Mouse (Mus musculus): ENCODE measurements around the gene Dbn1.

Dbn1 gene

DNA sequence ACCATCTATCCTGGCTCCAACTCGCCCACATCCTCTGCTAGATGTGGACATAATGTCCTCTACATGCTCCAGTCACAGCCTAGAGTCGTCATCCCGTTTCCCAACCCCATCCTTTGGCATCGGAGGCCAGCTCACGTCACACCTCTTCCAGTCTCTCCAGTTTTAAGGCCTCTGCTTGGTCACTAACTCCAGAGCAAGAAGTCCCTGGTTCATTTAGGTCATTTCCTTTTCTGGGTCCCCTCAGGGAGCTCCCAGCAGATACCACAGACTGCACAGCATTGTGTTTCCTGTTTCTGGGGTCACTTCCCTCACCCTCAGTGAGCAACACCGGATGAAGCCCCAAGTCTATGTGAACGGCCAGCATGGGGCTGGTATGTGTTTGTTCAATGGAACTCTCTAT, 8.9 kb downstream of the Dbn1 start:
- intact Hi-C loops (cut with DNase I): loop anchor here (2.0 kb wide), 1 partner anchor 36 kb away; no protein-coding TSS in a partner anchor

DNA sequence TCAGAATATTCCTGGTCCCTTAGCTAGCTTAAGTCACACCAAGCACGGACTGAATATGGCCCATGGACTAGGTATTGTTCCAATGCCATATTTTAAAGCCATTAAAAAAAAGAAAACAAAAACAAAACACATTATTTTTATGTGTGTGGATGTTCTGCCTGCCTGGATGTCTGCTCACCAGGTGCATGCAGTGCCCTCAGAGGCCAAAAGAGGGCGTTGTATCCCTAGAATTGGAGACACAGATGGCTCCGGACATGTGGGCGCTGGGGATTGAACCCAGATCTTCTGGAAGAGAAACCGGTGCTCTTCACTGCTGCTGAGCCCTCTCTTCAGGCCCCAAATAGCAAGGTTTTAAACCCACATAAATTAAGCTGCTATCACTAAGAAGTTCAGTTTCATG, 9.9 kb downstream of the Dbn1 start:
- intact Hi-C loops (cut with DNase I): loop anchor here (2.0 kb wide), 1 partner anchor 37 kb away; no protein-coding TSS in a partner anchor

DNA sequence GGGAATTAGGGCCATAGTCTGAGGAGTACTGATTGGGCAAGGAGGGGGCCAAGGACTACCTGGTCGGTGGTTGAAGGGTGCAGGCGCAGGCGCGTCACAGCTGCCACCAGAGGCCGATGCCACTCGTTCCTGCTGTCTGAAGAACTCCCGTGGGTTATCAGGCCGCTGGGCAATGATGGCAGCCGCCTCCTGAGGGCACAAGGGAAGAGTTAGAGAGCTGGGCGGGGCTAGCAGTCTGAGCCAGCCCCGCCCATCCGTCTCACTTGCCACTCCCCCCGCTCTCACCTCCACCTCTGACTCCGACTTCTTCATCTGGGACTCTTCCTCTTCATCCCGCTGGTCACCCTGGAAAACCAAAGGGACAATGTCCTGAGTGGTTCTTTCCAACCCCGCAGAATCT, 10.4 kb downstream of the Dbn1 start:
- intact Hi-C loops (cut with DNase I): no loop called here

DNA sequence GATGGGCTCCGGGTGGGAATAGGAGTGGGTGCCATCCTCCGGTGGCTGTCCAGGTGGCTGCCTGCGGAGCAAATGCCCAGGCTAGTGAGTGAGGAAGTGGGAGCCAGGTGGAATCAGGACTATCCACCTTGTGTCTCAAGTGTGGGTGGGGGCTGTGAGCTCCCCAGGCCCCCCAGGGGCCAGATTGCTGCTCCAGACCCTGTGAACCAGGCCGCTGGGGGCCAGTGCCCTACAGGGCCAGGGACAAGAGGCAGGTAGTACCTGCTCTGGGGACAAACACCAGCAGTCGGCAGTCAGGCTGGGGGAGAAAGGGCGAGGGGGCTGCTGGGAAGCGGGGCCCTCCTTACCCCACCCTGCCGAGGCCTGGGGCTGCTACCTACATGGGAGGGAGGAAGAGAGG, 11.7 kb downstream of the Dbn1 start:
- intact Hi-C loops (cut with DNase I): no loop called here

DNA sequence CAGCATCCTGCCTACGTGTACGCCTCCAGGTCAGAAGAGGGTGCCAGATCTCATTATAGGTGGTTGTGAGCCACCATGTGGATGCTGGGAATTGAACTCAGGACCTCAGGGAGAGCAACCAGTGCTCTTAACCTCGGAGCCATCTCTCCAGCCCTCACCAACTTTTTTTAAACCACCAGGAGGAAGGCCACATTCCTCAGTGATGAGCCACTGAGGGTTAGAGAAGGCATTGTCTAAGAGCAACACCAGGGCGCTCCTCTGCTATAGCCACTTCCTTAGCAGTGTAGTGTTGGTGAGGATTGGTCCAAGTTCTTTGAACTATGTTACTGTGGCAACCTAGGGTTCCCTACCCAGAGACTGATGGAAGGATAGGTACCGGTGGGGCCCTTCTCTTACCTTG, 12.2 kb downstream of the Dbn1 start:
- intact Hi-C loops (cut with DNase I): no loop called here

DNA sequence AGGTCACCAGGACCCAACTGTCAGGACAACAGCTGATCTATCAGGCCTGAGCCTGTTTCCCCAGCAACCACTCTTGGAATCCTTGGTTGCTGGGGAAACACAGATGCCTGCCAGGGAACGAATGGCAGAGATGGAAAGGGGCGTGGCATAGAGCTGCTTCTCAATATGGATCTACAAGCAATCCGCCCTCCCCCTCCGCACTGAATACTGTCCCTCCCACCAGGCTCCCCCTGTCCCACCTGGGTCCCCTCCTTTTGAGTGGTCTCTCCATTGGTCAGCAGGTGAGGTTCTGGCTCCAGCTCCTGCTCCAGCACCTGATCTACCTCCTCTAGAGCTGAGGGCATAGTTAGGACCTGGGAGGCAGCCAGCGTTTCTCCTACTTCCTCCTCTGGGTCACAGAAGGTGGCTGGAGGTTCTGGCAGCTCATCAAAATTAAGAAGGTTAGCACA, 13.3 kb downstream of the Dbn1 start:
- intact Hi-C loops (cut with DNase I): no loop called here

DNA sequence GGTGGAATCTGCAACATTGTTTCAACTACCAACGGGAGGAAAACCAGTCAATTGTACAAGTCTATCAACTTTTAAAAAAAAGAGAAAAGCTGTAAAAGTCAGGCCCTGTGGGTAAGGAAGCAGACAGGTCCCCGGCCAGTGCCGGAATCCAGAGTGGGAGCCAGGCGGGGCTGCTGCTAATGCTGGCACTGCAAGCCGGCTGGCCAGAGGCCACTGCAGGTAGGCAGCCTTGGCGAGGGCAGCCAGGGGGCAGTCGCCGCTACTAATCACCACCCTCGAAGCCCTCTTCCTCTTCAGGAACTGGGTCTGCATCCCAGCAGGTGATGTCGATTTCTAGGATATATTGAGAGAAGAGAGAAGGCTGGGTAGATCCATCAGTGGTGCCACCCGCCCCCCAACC, 13.9 kb downstream of the Dbn1 start:
- intact Hi-C loops (cut with DNase I): loop anchor here (2.0 kb wide), 1 partner anchor 43 kb away; no protein-coding TSS in a partner anchor

DNA sequence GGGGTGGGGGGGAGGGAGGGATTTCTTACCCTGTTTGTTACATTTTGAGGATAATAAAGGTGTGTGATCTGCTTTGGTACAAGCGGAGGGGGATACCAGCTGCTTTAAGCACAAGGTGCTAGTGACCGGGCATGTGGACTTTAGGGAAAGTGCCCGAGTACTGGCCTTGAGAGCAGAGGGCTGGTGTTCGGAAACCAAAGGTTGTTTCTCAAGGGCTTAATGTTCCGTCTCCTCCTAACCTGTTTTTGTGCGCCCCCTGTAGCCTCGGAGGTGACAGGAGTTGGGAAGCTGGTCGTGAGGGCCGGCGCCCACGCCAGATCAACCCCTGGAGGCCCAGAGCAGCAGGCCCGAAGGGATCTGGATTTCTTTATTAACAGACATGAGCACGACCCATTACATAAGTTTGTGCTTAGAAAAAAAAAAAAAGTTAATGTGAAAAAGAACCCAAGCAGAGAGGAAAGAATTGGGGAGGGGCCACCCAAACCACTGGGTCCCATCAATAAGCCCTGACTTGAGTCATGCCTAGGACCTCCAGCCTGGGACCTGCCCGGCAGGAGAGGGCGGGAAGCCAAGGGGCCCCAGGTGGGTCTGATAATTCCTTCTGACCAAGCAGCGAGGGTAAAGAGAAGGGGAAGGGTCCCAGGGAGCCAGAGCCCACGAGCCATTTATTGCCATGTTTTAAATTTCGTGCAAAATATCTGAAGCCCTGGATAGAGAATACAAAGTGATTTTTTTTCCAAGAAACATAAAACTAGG, 14.7 kb downstream of the Dbn1 start:
- intact Hi-C loops (cut with DNase I): loop anchor here (2.0 kb wide), 1 partner anchor 44 kb away; no protein-coding TSS in a partner anchor

DNA sequence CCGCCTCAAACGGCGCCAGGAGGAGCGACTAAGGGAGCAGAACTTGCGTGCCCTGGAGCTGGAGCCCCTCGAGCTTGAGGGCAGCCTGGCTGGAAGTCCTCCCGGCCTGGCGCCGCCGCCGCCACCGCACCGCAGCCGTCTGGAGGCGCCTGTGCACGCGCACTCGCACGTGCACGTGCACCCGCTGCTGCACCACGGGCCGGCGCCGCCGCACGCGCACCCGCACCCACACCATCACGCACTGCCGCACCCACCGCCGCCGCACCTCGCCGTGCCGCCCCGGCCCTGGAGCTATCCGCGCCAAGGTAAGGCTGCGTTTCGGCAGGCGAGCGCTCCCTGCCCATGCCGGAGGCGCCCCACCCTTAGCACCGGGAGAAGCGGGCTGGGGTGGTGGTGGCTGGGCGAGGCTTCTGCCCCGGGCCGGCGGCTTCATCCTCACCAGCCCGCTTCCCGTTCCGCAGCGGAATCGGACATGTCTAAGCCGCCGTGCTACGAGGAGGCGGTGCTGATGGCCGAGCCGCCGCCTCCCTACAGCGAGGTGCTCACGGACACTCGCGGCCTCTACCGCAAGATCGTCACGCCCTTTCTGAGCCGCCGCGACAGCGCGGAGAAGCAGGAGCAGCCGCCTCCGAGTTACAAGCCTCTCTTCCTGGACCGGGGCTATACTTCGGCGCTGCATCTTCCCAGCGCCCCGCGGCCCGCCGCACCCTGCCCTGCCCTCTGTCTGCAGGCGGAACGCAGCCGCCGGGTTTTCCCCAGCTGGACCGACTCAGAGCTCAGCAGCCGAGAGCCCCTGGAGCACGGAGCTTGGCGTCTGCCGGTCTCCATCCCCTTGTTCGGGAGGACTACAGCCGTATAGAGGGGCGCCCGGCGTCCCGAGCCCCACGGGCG, 15.5 kb downstream of the Dbn1 start:
- intact Hi-C loops (cut with DNase I): loop anchor here (2.0 kb wide), 1 partner anchor 44 kb away; no protein-coding TSS in a partner anchor

DNA sequence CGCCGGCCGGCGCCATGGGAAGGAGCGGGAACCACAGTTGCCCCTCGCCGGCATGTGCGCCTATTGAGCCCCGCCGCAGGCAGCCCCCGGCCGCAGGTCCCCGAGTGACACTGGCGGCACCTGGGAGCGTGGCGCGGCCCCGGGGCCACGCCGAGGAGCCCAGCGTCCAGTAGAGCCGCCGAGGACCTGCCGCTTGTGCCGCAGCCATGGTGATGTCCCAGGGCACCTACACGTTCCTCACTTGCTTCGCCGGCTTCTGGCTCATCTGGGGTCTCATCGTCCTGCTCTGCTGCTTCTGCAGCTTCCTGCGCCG, 16.1 kb downstream of the Dbn1 start:
- intact Hi-C loops (cut with DNase I): loop anchor here (2.0 kb wide), 3 partner anchors 45 to 67 kb away; no protein-coding TSS in a partner anchor

DNA sequence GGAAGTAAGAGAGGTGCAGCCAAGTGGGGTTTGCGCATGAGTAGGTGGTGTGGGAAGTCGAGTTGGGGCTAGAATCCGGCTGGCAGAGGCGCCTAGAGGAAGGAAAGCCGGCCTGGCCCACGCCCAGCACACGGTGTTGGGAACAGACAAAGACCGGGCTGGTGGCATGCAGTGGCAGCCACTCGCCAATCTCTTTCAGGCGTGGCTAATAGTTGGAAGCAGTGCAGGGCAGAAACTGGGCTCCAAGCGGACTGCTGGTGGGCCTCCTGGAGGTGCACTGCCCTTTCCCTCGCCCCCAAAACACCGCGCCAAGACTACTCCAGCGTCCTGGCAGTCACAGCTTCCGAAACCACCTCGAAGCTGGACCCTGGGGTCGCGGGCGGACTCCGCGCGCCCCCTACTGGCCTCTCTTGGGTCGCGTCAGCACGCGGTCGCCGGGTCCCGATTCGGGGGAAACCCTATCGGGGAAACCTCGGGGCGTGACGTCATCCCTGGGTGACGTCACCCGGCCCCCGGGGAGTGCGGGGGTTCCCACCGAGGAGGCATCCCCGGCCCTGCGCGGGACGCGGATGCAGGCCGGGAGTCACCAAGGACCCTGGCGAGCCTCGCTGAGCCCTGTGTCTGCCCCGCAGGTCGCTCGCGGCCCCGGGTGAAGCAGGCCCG, 16.6 kb downstream of the Dbn1 start:
- intact Hi-C loops (cut with DNase I): loop anchor here (2.0 kb wide), 2 partner anchors 50 to 66 kb away; no protein-coding TSS in a partner anchor

DNA sequence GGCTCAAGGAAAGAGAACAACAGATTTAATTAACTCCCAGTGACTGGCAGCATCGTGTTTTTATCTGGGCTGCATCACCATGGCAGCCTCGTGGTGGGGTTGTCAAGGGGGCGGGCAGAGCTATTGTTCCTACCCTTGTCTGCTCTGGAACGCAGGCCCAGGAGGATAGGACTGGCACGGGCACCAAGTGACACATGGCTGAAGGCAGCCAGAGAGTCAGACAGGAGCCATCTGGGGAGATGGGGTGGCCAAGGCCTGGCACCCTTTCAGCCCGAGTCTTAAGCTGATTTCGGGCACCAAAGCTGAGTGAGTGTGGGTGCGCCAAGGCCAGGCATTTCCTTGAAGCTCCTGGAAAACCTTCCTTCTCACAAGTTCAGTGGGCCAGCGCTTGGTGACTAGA, 17.5 kb downstream of the Dbn1 start:
- intact Hi-C loops (cut with DNase I): loop anchor here (2.0 kb wide), 2 partner anchors 50 to 66 kb away; no protein-coding TSS in a partner anchor

DNA sequence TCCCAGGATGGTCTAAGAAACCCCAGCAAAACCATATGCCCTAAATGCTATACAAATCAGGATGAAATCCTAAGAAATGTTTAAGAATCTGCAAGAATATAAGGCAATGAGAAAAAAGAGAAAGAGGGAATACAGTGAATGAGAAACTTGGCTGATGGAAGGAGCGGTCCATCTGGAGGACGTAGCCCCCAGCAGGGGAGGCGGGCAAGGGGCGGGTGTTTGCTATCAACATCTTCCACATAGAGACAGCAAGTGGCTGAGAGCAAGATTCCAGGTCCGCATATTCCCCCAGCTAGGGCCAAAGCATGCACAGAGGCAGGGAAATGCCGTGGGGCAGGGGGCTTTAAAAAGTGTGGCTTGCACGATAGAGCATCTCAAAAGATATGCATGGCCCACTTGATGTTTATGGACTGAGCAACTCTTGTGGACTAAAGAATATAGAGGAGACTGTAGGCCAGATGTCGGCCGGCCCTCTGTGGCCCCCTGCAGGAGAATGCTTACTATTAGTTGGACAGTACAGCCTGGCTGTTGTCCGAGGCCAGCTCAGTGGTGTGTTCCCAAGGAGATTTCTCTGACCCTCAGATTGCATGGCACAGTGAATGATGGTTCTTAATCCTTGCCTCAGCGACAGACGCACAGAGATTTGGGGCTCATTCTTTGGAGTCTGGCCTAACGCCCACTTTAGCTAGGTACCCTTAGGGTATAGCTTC, 18.9 kb downstream of the Dbn1 start:
- intact Hi-C loops (cut with DNase I): no loop called here

DNA sequence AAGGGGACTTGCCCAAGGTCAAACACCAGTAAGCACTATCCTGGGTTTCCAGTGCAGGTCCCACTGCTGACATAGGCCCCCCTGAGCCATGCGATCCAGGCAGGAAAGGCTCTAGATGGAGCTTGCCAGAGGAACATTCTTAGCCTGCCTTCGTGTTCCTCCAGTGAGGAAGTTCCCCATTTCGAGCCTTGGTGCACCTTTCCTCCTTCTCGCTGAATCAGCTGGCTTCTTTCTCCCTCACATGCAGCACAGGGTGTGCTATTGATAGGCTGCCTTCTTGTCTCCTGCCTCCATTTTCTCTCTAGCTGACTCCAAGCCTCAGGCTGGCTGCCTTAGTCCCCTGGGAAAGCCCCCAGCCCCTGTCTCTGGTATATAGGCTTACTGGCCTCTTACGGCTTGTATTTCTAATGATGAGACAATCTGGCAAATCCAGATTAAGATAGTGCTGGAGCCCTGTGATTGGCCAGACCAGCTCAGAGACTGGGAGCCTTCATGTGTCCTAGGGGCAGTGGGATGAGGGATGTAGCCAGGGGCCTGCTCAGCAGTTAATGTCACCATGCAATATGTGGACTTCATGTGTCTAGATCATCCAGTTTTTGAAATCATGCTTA, 22.0 kb downstream of the Dbn1 start:
- intact Hi-C loops (cut with DNase I): no loop called here

DNA sequence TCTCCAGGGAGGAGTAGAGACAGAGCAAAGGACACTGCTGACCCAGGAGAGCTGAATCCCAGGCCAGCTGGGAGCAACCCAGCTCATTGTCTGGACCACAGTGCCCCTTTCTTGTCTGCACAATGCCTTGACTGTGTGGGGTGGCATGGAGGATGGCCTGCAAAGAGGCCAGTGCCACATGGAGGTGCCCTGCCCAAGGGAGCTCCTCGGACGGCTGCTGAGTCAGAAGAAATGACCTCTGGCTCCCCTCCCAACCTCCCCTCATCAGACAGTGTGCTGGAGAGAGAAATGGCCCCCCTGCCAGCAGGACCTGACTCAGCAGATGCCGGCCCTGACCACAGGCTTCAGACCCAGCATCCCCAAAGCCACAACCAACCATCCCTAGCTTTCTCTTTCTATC, 22.7 kb downstream of the Dbn1 start:
- intact Hi-C loops (cut with DNase I): no loop called here

DNA sequence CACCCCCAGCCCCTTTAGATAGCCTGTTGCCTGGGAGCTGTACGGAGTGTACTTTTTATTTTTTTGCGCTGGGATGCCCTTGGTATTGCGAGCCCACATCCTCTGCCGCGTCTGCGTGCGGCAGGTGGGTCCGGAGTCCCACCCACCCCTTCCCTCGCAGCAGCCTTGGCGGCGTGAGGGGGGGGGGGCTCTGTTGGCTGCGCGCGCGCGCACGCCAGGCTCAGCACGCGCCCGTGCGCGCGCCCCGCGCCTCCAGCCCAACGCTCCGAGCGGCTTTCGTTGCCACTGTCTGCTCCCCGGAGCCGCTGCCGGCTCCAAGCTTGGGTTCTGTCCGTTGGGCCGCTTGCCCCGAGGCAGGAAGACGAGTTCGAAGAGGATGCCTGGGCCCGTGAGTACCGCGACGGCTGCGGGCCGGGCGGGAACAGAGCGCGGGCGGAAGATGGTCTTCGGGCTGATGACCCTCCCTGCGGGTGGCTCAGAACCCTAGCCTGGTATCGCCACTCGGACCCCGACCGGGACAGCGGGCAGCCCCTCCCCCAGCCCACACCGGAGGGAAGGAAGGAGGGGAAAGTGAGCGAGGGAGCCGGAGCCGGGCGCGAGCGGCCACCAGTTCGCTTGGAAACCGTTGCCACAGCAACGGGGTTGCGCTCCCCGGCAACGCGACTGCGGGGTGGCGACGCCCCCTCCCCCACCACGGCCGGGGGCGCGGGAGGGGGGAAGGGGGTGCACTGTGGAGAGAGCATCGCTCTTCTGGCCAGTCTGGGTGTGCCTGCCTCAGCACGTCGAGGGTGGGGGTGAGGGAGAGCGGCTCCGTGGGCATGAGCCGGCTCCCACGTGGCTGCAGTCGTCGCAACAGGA, 23.7 kb downstream of the Dbn1 start, which contains the start of gene Prr7:
Gene Prr7 (plus strand): TSS at position 241 of the 858 bp plus-strand sequence.
- intact Hi-C loops (cut with DNase I): no loop called here

DNA sequence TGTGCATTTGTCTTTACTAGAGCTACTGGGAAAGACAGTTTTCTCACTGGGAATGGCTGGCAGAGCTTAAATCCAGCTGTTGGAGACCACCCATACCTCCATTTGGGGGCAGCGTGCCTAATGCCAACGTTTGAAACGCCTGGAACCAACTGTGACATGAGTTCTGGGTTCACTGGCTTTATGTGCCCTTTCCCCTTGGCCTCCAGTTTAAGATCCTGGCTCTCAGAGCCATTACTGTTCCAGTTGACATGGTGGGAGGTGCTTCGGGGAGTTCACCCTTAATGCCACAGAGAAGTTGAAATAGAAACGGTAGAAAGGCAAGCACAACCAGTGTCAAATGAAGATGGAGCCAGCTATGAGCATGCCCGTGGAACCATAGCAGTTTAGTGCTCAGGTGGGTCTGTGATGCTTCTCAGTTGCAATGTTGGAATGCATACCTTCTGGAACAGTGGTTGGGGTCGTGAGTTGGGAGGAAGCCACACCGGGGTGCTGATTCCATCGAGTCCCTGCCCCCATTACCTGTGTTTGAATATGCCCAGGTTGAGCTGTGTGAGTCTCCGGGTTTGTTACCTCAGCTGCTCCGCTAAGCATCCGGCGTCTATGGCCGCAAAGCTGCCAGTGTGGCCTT, 24.4 kb downstream of the Dbn1 start:
- intact Hi-C loops (cut with DNase I): no loop called here

DNA sequence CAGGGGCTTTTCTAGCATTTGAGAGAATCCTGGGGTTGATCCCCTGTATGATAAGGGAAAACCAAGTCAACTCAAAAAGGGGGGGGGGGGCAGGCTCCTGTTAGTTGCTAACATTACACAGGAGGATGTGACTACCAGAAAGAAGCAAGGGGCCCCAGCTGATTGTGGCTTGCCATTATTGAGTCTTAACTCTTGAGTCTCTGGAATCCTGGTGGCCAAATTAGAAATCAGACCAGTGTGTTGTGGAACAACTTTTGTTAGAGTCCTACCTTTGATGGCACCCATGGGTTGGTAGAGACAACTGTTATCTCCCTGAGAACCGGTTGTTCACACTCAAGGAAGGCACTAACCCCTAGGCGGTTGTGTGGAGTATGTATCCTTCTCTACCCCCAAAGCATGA, 24.9 kb downstream of the Dbn1 start:
- intact Hi-C loops (cut with DNase I): no loop called here
